Mouse (Mus musculus): ENCODE data around the gene Gpr63. TPM values are rescaled to one million over a fixed set of nuclear protein-coding genes. Genes with fewer than 3 reads are reported as not detected.
"Not testable (repeated sequence)": the region's sequence is repeated elsewhere in the genome, so short reads cannot be mapped to it uniquely, and the experiment has no call there.

The Gpr63 gene
- polyA plus RNA-seq (2015; fragmentation: Nextera tagmentation; extraction: Ambion mirVana), result 1.5 TPM in 2 replicates

DNA sequence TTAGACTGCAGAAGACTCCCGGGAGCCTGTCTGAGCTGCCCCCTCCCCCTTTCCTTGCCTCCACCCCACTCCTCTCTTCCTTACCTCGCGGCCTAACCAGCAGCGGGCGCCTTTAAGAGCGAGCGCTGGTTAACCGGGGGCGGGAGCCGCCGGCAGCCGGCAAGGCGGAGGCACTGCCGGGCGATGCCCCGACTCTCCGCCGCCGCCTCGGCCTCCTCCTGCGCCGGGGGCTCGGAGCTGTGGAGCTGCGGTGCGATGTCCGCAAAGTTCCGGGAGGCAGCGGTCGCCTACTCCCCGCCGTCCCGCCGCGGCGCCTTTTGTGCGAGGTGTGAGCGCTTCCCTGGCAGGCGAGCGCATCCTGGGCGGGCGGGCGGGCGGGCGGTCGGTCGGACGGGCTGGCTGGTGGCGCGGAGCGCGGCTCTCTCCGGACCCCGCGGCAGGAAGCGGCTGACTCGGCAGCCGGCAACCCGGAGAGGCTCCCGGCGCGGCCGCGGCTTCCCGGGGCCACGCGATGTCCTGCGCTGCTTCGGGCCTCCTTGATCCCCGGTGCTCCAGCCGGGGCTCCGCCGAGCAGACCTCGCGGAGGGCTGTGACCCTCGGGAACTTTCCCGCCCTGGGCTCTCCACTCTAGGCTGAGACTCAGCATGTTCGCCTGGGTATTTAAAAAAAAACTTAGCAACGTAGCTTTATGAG is at the start of gene Gpr63:
Gpr63 (plus strand) TSS at position 109 of the 693 bp plus-strand sequence.
- H3K9me3 ChIP-seq, result no peaks in the 10 kb centered on the region
- H3K4me3 ChIP-seq, result peak within 1 kb of the TSS; percentile 77
- 0% methylated on average over 59 of the region's 78 CpGs for WGBS
- H3K4me1 ChIP-seq (replicated peaks), result peaks cover 21% of the 10 kb centered on the region
- H3K27me3 ChIP-seq, result no peaks in the 10 kb centered on the region
- no peaks in the 10 kb centered on the region for H3K36me3 ChIP-seq
- peak within 1 kb of the TSS; percentile 95 for H3K27ac ChIP-seq
- H3K9ac ChIP-seq, result peak within 1 kb of the TSS; percentile 88
- peak within 1 kb of the TSS; percentile 63 for H3K4me2 ChIP-seq
- ATAC-seq (ENCODE audit: low FRiP score), result peak; percentile 98

DNA sequence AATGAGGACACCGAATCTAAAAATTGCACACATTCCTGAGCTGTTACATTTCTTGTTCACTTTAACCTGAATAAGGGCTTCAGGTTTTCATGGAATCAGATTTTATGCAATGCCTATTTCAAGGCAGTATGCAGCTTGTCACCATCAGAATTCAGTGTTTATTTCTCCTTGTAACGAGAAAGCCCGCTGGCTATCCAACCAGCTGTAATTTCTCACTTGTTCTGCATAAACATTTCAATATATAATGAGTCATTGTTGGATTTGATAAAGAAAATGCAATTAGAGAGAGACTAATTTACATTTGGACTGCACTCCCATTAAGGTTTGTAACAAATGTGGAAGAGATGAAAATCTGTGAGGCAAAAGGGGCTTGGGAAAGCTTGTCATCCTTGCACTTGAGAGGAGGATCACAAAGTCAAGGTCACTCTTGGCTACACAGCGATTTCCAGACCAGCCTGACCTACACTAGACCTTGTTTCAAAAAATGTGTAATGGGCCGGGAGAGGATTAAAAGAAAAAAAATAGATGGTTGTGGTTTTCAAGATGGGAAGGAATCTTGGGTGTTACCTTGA is 46.1 kb upstream of the Gpr63 start:
- Histone ChIP-seq H3K27ac (no peak overlapping the region), H3K27me3 (no peaks in the 10 kb centered on the region), H3K4me3 (no peak overlapping the region), H3K4me1 (replicated peaks) (no peaks in the 10 kb centered on the region), H3K4me2 (no peak overlapping the region), H3K9me3 (no peaks in the 10 kb centered on the region), H3K9ac (no peak overlapping the region), H3K36me3 (no peaks in the 10 kb centered on the region)
- ATAC-seq (ENCODE audit: low FRiP score), result no peak
- 72% methylated on average over 5 of the region's 5 CpGs for WGBS

DNA sequence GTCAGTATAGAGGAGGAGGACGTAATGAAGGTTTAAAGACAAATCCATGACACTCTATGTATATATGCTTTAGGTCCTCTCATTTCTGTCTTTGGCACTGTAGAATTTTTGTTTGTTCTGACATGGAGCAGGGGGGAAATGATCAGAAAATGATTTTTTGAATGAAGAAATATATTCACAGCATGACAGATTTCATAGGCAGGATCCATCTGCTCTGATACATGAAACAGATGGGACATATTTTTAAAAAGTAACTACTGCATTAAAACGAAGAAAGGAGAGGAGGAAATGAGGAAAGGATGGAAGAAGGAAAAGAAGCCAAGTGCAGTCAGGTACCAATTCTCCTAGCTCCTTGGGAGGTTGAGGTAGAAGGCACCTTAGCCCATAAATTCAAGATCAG is 41.5 kb upstream of the Gpr63 start:
- no peaks in the 10 kb centered on the region for H3K36me3 ChIP-seq
- no peak for ATAC-seq (ENCODE audit: low FRiP score)
- no peaks in the 10 kb centered on the region for H3K27me3 ChIP-seq
- no peak overlapping the region for H3K27ac ChIP-seq
- no peak overlapping the region for H3K4me2 ChIP-seq
- no peak overlapping the region for H3K9ac ChIP-seq
- H3K4me3 ChIP-seq, result no peak overlapping the region
- H3K9me3 ChIP-seq, result no peaks in the 10 kb centered on the region
- 68% methylated on average over 2 of the region's 2 CpGs for WGBS
- H3K4me1 ChIP-seq (replicated peaks), result no peaks in the 10 kb centered on the region

DNA sequence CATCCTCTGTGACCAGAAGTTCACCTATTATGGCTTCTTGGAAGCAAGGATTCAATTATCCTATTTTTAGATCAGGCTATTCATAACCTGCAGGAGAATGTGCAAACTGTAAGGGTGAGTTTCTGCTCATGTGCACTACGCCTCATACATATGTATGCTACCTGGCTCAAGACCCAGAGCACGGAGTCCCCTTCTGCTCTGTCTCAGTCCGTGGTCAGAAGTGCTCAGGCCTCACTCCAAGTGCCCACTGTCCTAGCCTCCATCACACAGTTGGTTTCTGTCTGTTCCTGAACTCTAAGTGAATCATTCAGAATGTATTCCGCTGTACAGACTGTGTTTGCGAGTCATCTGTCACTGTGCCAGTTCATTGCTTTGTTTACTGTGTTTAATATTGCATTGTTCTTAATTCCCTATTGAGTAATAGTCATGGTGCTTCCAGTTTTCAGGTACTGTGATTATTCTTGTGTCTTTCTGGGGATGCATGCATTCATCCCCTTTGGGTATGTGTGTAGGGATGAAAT is 37.9 kb upstream of the Gpr63 start:
- no peaks in the 10 kb centered on the region for H3K27me3 ChIP-seq
- H3K4me3 ChIP-seq, result no peak overlapping the region
- no peaks in the 10 kb centered on the region for H3K36me3 ChIP-seq
- WGBS, result 80% methylated on average over 5 of the region's 5 CpGs
- H3K9ac ChIP-seq, result no peak overlapping the region
- H3K9me3 ChIP-seq, result no peaks in the 10 kb centered on the region
- no peak overlapping the region for H3K27ac ChIP-seq
- H3K4me1 ChIP-seq (replicated peaks), result no peaks in the 10 kb centered on the region
- H3K4me2 ChIP-seq, result no peak overlapping the region
- ATAC-seq (ENCODE audit: low FRiP score), result no peak

DNA sequence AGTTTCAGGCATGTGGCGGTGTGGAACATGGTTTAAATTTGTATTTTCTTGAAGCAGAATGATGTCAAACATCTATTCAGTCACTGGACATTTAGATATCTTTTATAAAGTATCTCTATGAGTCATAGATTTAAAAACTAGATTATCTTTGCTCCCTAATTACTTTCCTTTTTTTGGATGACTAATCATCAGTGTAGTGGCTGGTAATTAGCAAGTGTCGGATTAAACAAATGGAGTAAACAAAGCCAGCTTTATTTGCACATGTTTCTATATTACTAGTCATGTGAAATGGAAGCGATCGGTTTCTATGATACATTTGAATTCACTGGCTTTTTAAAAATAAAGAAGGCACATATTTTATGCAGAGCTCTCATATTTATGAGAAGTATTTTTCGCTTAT is 37.3 kb upstream of the Gpr63 start:
- ATAC-seq (ENCODE audit: low FRiP score), result no peak
- H3K4me3 ChIP-seq, result no peak overlapping the region
- no peak overlapping the region for H3K27ac ChIP-seq
- H3K9ac ChIP-seq, result no peak overlapping the region
- no peaks in the 10 kb centered on the region for H3K36me3 ChIP-seq
- H3K27me3 ChIP-seq, result no peaks in the 10 kb centered on the region
- H3K9me3 ChIP-seq, result no peaks in the 10 kb centered on the region
- no peaks in the 10 kb centered on the region for H3K4me1 ChIP-seq (replicated peaks)
- WGBS, result 86% methylated on average over 5 of the region's 5 CpGs
- no peak overlapping the region for H3K4me2 ChIP-seq

DNA sequence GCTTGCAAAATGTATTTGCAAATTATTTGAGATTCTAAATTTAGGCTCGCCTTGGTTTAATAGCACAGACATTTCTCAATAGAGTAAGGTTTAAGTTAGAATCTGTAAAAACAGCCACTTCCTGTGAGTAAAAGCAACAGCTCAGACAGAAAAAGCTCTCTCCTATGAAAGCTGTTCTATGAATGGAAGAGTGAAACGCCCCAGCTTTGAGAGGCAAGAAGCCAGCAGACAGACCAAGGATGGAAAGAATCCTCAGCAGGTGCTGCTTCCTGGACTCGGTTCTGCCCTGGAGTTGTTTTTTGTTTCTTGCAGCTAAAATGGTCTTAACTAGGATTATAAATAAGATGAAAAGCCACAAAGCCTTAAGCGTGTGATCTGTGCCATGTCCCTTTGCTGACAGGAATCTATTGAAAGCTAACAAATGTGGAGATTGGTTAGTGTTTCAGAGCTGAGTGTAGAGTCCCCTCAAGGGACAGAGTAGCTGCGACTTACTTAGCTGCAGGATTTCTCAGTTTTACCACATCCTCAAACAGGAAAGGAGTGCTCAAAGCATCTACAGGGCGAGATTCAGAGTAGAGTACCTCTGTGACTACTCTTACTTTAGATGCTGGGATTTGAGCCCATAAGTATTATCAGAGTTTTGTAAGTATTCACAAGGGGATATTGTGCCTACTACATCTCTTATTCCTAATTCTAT is 23.3 kb upstream of the Gpr63 start:
- H3K4me3 ChIP-seq, result no peak overlapping the region
- no peak overlapping the region for H3K27ac ChIP-seq
- ATAC-seq (ENCODE audit: low FRiP score), result no peak
- no peaks in the 10 kb centered on the region for H3K9me3 ChIP-seq
- H3K36me3 ChIP-seq, result no peaks in the 10 kb centered on the region
- no peak overlapping the region for H3K9ac ChIP-seq
- H3K4me1 ChIP-seq (replicated peaks), result no peaks in the 10 kb centered on the region
- no peak overlapping the region for H3K4me2 ChIP-seq
- no peaks in the 10 kb centered on the region for H3K27me3 ChIP-seq
- 68% methylated on average over 6 of the region's 6 CpGs for WGBS

DNA sequence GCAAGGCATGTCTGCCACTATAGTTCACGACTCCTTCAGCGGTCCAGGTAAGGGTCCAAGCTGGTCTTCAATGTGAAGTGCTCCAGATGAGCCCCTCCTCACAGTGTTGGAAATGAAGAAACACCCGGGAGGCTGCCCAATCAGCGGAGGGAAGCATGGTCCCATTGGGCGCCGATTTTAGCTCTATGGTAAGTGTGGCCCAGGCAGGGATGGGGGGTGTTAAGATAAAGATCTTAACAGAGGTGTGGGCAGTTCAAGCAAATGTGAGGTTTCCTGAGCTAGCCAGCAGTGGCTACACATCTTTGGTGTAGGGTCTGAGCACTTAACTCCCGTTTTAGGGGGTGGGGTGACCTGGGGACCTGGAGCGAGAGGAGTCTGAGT is 299 bp upstream of the Gpr63 start:
- peak overlapping the region; percentile 77 for H3K4me3 ChIP-seq
- peaks cover 21% of the 10 kb centered on the region for H3K4me1 ChIP-seq (replicated peaks)
- peak overlapping the region; percentile 95 for H3K27ac ChIP-seq
- no peaks in the 10 kb centered on the region for H3K9me3 ChIP-seq
- WGBS, result 4% methylated on average over 8 of the region's 8 CpGs
- ATAC-seq (ENCODE audit: low FRiP score), result peak; percentile 78; the same call in 1 of the 2 replicates
- no peaks in the 10 kb centered on the region for H3K27me3 ChIP-seq
- peak overlapping the region; percentile 88 for H3K9ac ChIP-seq
- peak overlapping the region; percentile 63 for H3K4me2 ChIP-seq
- no peaks in the 10 kb centered on the region for H3K36me3 ChIP-seq

DNA sequence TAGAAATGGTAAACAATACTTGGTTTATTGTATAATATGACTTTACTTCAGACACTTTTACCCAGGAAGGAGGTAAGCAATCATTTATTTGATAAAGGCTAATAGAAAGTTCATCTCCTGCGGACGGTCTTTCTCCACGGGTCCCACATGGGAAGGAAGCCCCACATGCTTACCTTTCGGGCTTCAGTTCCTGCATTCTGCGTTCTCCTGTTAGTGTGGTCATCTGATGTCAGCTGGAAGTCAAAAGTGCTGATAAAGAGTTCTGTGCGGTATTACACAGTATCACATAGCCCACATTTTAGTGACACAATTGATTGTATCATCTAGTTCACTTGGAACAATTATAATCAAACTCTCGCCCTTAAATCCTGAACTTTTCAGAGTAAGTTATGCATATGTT is 1.0 kb downstream of the Gpr63 start:
- Histone ChIP-seq H3K4me1 (replicated peaks) (peaks cover 21% of the 10 kb centered on the region), H3K27ac (no peak overlapping the region), H3K4me2 (peak overlapping the region; percentile 63), H3K27me3 (no peaks in the 10 kb centered on the region), H3K9me3 (no peaks in the 10 kb centered on the region), H3K4me3 (peak overlapping the region; percentile 77), H3K9ac (peak overlapping the region; percentile 88), H3K36me3 (no peaks in the 10 kb centered on the region)
- no peak for ATAC-seq (ENCODE audit: low FRiP score)
- WGBS, result 21% methylated on average over 7 of the region's 7 CpGs

DNA sequence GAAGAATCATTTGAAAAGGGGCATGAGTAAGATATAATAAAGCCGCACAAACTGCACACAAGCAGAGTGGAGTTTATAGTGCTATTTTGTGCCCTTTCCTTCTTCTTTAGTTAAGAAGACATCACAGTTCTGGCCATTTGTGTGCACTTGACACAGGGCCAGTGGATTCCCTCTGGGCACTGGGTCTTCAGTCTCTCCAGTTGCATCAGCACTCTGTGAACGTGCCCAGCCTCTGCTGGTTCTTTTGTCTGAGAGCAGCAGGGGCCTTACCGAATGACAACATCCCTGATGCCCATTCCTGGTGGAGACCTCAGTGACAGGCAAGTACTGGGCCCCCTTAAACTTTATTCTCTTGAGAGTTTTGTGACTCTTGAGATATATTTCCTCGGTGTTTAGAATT is 12.4 kb downstream of the Gpr63 start:
- Histone ChIP-seq H3K27ac (no peak overlapping the region), H3K36me3 (no peaks in the 10 kb centered on the region), H3K4me3 (no peak overlapping the region), H3K9ac (no peak overlapping the region), H3K4me1 (replicated peaks) (peaks cover 4% of the 10 kb centered on the region; the same call in 1 of the 2 replicates), H3K9me3 (no peaks in the 10 kb centered on the region), H3K4me2 (no peak overlapping the region), H3K27me3 (no peaks in the 10 kb centered on the region)
- 0 out of 2 replicates have a peak, but pooled peaks have one; percentile 32 for ATAC-seq (ENCODE audit: low FRiP score)
- 40% methylated on average over 4 of the region's 4 CpGs for WGBS

DNA sequence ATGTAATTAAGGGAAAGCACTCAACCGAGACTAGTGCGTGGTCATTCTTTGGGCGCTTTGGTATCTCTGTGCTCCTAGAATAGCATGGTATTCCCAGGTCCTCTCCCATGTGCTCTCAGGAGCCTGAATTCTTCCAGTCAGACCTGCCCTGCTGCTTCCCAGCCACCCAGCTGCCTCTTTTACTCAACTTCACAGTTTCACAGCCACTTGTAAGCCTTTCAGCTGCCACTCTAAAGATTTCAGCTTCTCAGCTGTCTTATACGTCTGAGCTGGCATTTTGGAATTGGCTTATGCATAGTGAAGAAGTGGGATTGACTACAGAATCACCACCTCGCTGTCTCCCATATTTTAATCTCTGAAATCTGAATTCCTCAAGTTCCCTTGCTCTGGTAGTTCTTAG is 19.4 kb downstream of the Gpr63 start:
- H3K4me1 ChIP-seq (replicated peaks), result no peaks in the 10 kb centered on the region
- H3K27ac ChIP-seq, result no peak overlapping the region
- no peak overlapping the region for H3K9ac ChIP-seq
- no peak overlapping the region for H3K4me2 ChIP-seq
- no peaks in the 10 kb centered on the region for H3K36me3 ChIP-seq
- 94% methylated on average over 5 of the region's 5 CpGs for WGBS
- H3K9me3 ChIP-seq, result no peaks in the 10 kb centered on the region
- H3K27me3 ChIP-seq, result no peaks in the 10 kb centered on the region
- no peak overlapping the region for H3K4me3 ChIP-seq
- ATAC-seq (ENCODE audit: low FRiP score), result no peak

DNA sequence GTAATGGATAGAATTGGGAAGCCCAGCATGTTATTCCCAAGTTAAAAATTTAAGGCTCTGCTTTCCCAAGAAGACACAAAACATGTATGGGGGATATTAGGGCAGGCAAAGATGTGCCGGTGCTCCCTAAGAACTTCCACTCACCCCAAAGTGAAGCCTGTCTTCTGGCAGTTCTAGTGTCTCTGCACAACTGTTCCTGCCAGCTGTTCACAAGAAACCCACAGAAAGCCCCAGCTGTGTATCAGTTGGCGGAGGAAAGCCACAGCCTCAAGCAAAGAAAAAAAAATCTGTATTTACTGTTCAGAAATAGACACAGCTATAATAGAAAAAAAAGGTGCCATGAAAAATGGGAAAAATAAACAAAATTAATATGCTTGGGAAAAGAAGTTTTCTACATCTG is 25.3 kb downstream of the Gpr63 start:
- H3K4me2 ChIP-seq, result no peak overlapping the region
- WGBS, result 85% methylated on average over 2 of the region's 2 CpGs
- no peaks in the 10 kb centered on the region for H3K36me3 ChIP-seq
- H3K27me3 ChIP-seq, result no peaks in the 10 kb centered on the region
- no peaks in the 10 kb centered on the region for H3K9me3 ChIP-seq
- H3K4me3 ChIP-seq, result no peak overlapping the region
- no peaks in the 10 kb centered on the region for H3K4me1 ChIP-seq (replicated peaks)
- no peak for ATAC-seq (ENCODE audit: low FRiP score)
- no peak overlapping the region for H3K27ac ChIP-seq
- H3K9ac ChIP-seq, result no peak overlapping the region

DNA sequence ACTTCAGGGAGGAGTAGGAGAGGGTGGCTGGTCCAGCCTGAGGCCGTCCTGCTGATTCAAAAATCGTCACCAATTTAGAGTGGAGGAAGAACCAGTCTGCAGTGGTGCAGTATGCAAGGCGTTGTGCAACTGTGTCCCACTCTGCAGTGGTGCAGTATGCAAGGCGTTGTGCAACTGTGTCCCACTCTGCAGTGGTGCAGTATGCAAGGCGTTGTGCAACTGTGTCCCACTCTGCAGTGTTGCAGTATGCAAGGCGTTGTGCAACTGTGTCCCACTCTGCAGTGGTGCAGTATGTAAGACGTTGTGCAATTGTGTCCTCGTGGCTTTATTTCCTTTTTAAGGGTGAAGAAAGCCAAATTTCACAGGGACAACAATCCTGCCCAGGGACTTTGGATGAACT is 43.1 kb downstream of the Gpr63 start:
- H3K4me2 ChIP-seq; H3K27ac ChIP-seq; H3K9me3 ChIP-seq; H3K4me3 ChIP-seq; H3K9ac ChIP-seq; H3K27me3 ChIP-seq; H3K4me1 ChIP-seq (replicated peaks); ATAC-seq (ENCODE audit: low FRiP score): not testable (repeated sequence)
- WGBS, result 91% methylated on average over 8 of the region's 8 CpGs
- peaks cover 20% of the 10 kb centered on the region for H3K36me3 ChIP-seq

Measured in hindbrain, embryonic 13.5 days (tissue).